Mouse (Mus musculus) kidney, postnatal 36 days (tissue): ENCODE data around the gene Gucy1a1.

Experiments used
- DNase-seq, 2 experiments: peaks; one replicate each; pipeline ENCODE4 v3.0.0; 2021 to 2022; ENCODE audit warnings: mixed read lengths in 2 of 2

Gene Gucy1a1

DNA sequence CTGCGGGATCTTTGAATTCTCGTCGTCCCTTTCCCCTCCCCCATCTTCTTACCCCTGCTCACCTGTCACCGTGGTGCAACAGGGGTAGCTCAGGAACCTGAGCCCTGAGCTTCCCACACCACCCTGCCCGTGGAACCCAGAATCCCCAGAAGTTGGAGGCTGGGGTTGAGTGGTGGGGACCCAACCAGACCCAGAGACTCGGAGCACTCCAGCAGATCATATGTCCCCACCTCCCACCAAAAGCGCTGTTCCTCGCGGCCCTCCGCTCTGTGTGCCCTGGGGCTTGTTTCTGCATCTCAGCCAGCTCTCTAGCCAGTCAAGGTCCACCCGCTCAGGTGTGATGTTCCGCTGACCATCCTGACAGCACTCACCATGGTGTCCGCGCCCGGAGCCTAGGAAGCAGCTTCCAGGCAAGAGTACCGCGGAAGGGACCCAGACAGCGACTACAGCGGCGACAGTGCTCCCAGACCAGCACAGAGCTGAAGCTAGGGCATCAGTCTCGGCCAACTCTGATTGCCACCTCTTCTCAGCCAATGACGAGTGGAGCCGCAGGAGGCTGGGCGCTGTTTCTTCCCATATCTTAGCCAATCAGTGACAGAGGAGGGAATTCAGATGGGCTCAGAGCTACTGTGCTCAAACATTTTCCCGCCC lies 71.3 kb downstream of the Gucy1a1 start, which contains the start of gene Gucy1b1:
Gene Gucy1b1, minus strand, starts transcription at position 489 of the 651 bp plus-strand sequence.
- DNase-seq, result peak; percentile 67 to 70

DNA sequence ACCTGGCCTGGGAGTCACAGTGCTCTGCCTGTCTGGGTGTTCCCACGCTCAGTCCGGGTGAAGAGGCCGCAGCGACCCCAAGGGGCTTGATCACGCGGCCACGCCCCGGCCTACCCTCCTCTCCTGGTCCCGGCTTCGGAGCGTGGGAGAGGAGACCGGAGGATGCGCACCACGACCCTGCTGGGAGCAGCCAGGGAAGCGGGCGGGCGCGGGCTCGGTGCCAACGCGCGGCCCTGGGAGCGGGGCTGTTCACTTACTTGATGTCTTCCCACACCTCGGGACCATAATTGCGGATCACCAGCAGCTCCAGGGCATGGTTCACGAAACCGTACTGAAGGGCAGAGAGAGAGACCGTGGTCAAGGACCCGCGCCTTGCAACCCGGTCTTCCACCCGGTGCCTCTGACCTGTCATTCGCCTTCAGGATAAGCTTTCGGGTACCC lies 71.8 kb downstream of the Gucy1a1 start:
- DNase-seq, result peak; percentile 24 to 54

DNA sequence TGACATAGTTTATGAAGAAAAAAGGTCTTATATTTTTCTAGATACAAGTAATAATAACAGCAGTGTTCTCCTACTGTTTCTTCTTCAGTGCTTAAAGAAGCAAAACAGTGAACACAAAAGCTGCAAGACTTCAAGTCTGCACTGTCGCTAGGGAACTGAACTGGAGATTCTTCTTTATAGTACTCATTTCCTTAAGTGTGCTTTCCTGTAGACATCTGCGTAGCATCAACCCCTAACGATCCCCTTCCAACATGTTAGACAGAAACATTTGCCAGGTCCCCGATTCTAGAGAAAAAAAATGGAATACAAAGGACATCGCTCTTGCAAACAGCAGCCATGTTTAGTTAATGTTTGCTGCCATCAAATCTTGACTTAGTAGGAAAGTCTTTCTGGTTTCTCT lies 77.8 kb downstream of the Gucy1a1 start:
- DNase-seq, result no peak

DNA sequence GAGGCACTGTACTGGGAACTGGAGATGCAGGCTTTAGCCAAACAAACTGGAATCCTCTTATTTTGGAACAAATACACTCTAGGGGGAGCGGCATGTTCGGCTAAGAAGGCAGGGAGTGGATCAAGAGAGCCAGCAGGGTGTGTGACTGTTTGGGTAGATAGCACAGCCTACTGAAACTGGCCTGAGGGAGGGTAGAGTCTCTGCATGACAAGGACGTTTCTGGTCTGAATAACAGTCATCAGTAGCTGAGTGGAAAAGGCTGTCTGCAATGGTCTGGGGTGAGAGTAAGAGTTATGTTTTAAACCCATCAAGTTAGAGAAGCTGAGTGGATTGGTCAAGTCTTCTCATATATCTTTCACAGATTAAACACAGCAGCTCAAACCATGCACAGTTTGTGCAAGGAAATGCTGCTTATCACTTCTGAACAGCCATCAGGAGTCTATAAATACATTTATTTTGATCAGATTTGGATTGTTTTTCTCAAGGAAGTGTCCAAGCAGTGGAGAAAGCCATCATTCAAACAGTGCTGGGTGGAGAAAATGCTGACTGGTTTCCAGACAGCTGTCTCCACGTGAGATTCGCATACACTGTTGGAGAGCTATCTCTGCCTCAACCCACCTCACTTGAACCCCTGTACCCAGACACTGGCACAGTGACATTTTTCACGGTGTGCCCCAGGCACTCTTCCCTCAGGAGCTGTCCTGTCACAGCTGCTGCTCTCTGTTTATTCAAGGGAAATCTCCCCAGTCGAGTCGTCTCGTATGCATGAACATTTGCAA lies 84.0 kb downstream of the Gucy1a1 start:
- no peak for DNase-seq

DNA sequence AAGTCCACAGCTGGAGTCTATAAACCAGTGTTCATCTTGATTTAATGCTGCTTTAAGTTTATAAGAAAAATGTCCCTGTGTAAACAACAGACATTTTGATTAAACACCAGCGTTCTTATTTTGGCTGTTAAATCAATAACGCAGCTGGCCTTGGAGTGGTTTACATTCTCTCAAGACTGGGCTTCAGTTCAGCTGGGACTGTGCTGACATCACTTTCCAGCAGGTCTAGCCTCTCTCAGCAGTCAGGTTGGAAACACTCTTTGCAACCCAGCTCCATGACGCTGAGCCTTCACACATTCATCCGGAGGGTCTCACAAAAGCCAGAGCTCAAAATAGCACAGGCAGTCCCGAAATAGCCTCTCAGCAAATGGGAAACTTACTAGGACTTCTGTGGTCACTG lies 88.4 kb downstream of the Gucy1a1 start:
- DNase-seq, result peak in 1 of 2 experiments; percentile 10

DNA sequence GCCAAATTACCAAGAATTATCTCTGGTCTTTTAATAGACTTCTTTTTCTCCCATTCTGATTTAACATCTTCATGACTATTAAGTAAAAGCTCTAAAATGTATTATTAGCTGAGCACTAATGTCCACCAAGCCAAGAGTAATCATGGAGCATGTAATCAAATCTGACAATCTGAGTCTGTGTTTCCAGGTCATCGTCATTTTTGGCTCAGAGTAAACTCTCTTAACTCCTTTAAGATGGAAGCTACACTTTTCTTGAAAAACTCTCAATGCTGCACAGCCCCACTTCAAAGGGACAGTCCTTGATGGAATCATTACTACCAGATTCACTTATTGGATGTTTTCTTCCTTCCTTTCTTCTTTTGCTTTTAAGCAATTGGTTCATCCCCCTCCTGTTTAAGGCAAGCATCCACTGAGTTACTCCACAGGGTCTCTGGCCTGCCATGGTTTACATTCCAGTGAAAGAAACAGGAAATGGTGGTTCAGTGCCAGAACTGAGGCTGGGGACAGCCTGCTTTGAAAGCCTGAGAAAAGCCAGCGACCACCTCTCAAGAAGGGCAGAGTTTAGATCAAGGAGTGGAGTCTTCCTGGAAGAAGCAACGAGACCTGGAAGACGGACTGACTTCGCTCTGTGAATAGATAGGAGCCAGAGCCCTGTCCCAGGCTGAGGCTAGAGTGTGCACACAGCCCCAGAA lies 91.2 kb downstream of the Gucy1a1 start:
- DNase-seq, result no peak

DNA sequence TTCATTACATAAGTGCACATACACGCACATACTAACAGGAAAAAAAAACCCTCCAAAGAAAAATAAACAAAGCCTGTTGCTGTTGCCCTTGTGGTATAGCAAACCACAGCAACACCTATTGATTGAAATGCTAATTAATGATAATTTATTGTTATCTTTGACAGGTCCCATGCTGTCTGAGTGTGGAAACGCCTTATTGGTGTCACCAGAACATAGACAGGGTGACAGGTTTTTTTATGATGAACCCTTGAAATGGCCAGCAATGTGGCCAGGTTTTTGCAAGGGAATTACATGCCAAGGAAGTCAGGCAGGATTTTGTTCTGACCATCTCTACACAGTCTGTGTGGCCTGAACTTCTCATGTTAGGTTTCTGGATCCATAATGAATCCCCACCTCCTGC lies 93.6 kb downstream of the Gucy1a1 start:
- no peak for DNase-seq

DNA sequence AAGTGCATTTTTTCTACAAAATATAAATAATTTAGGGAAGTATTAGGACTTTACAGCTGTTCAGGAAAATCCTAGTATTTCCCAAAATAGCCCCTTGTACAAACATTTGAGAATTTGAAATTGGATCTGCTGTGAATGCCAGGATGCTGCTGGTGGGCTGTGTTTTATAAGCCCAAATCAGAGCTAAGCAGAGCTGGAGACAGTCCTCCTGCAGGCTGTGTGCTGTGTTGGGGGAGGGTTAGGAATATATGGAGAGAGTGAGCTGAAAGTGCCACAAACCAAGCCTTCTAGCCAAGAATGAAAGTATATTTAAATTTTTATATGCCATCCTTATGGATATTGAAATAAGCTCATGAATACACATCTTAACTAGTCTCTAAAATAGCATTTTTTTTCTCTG lies 94.1 kb downstream of the Gucy1a1 start:
- DNase-seq, result no peak

DNA sequence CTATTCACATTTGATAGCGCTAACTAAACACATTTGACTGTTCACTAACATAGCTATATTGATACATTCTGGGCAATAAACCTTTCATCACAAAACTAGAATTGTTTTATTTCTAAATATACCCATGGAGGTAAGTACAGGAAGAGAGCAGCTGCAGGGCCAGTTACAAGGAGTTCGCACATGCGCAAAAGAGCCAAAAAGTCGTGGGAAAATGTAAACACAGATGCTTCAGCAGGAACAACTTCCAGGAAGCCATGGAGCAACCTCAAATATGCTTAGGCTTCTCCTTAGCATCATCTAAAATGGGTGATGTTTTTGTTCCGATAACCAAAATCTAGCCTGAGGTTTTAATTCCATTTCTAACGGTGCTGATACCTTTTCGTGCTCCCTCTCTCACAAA lies 96.9 kb downstream of the Gucy1a1 start:
- DNase-seq, result no peak

DNA sequence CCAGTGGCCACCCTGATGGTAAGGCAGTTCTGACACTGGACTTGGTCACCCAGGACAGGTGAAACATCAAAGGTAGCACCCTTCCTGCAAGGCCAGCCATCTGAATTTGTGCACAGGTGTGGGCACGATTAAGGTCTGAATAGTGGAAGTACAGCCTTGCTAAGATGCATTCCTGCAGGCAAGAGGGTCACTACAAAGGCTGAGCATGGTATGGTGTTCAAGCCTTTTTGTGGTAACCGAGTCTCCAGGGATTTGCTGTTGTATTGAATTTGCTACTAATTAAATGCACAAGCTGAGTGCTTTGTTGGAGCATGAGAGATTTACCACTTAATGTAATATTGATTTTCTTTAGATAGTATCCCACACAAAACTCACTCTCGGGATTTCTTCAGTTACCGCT lies 97.5 kb downstream of the Gucy1a1 start:
- DNase-seq, result no peak

DNA sequence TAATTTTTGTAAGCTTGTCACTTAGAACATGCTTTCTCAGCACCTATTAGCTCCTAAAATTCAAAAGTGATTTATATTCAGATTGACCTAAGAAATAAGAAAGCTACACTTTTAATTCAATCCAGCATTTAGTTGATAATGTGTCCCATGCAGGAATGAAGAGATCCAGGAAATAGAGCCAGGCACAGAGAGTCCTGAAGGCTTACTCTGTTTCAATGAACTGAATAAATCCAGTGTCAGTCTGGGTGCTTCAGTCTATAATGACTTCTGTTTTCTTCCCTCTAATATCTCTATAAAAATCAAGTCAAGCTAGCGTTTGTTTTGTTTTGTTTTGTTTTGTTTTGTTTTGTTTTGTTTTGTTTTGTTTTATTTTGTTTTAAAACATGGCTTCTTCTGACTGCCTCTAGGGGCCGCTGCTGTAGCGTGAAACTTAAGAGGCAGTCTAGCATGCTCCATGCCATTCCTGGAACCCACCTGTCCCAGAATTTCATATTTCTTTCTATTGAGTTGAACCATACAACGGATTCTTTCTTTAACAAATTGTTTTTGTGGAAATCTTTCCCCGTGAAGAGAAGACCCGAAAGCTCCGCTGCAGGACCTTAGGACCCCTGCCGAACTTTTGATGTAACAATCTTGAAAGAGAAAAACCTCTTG lies 98.4 kb downstream of the Gucy1a1 start:
- peak; percentile 42 to 83 for DNase-seq

DNA sequence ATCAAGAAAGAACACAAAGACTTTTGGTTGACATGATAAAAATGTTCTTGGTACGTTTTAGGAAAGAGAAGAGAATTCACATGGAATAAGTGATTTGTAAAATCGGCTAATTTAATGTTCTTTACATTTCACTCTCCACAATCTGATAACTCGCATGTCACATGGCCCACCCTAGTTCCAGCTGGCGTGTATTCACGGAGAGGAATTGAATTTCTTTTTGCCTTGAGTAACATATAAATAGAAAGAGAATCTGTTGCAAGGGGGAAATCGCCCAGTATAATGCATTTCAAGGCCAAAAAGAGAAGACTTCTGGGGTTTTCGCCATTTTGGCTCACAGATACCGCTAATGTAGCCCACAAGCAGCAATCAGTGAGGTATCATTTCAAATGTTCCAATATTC lies 99.5 kb downstream of the Gucy1a1 start:
- DNase-seq, result no peak

DNA sequence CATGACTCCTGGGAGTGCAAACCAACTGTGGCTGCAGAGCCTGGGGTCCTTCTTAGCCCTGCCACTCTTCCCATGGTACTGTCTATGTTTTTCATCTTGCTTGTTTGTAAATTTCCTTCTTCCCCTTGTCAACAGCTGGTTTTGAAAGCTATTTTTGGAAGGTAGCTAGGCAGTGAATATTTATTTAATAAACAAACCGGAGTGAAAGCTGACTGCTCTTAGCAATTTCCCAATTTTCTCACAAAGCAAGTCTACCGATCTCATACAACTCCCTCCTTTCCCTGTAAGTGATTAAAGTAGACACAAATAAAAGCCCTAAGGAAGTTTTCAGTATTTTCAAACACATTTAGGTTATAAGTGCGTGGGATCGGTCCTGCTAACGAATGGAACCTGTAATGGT lies 100.7 kb downstream of the Gucy1a1 start:
- no peak for DNase-seq

DNA sequence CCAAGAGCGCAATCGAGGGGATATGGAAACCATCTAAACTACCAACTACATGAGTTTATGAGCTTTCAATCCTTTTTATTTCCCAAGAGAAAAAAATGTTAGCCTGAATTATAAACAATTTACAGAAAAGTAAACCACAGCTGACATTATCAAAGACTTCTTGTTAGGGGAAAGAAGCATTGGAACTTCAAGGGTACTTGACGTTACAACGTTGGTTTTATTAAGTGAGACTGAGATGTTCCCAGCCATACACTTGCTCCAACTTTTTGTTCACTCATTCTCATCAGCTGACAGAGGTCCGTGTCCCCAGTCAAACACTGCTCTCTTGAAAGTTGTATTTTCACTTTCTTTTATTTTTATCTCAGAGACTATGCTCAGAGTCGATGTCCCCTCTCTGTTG lies 101.9 kb downstream of the Gucy1a1 start:
- DNase-seq, result no peak
